Mouse (Mus musculus): Measurements from ENCODE around the gene Vrtn.
A peak's percentile ranks its signal among the peaks of the same experiment; 100 is the strongest.

GRCm38 (mm10) chr12:84616977-84617630 lies 23.7 kb upstream of the Vrtn start, which contains the start of gene Abcd4:
- TF ChIP-seq CTCF (IDR thresholded peaks at IDR 0.05; ENCODE audit: control insufficient read depth, insufficient read depth, low read length), result peak; percentile 35; the same call in 1 of the 2 replicates
- peak; percentile 90; the same call in 1 of the 2 replicates for TF ChIP-seq POLR2A (IDR thresholded peaks at IDR 0.05; ENCODE audit: borderline replicate concordance, control insufficient read depth, low read depth, low read length)

Data from bone marrow, adult 2 months (tissue).